Mouse (Mus musculus) gastrocnemius, postnatal 25 days (tissue): ENCODE data around the gene Gnas. TPM values are rescaled to one million over a fixed set of nuclear protein-coding genes. Genes with fewer than 3 reads are reported as not detected.

Source experiments
- DNase-seq: peaks from one replicate; pipeline ENCODE4 v3.0.0; 2022
- total RNA-seq, 2 experiments: library from RNA; stranded (reverse); gene quantifications; 1 replicate in 1 of 2; 2 replicates in 1 of 2; pipeline ENCODE4 v1.2.3; 2021

Gene Gnas
- total RNA-seq, 2 experiments from 2014 or later = 1,372 to 1,510 TPM

GRCm38 (mm10) chr2:174327295-174327981, 43.3 kb downstream of the Gnas start:
- DNase-seq = peak; percentile 64

- no peak for DNase-seq
These were observed 44.3 kb downstream of the Gnas start for GRCm38 (mm10) chr2:174328358-174328905.

GRCm38 (mm10) chr2:174328926-174329662, 45.0 kb downstream of the Gnas start:
- DNase-seq = peak; percentile 40

- peak; percentile 93 for DNase-seq
These were observed 45.8 kb downstream of the Gnas start for GRCm38 (mm10) chr2:174329663-174330615.

- DNase-seq = peak; percentile 83
These were observed 46.6 kb downstream of the Gnas start for GRCm38 (mm10) chr2:174330616-174331191.

GRCm38 (mm10) chr2:174331282-174332030, 47.3 kb downstream of the Gnas start:
- no peak for DNase-seq

- DNase-seq = no peak
These were observed 49.2 kb downstream of the Gnas start for GRCm38 (mm10) chr2:174333239-174333890.

- DNase-seq = no peak
These were observed 50.3 kb downstream of the Gnas start for GRCm38 (mm10) chr2:174334415-174334814.

GRCm38 (mm10) chr2:174337275-174337674, 53.2 kb downstream of the Gnas start:
- DNase-seq = no peak

- DNase-seq = no peak
These were observed 55.6 kb downstream of the Gnas start for GRCm38 (mm10) chr2:174339701-174340100.

GRCm38 (mm10) chr2:174340229-174340892, 56.2 kb downstream of the Gnas start:
- no peak for DNase-seq

GRCm38 (mm10) chr2:174340893-174341580, 56.9 kb downstream of the Gnas start:
- DNase-seq = no peak

- DNase-seq = no peak
These were observed 58.8 kb downstream of the Gnas start for GRCm38 (mm10) chr2:174342793-174343400.

GRCm38 (mm10) chr2:174343566-174343965, 59.4 kb downstream of the Gnas start:
- DNase-seq = no peak

- peak; percentile 83 for DNase-seq
These were observed 60.0 kb downstream of the Gnas start for GRCm38 (mm10) chr2:174344003-174344655.

- no peak for DNase-seq
These were observed 60.9 kb downstream of the Gnas start for GRCm38 (mm10) chr2:174344996-174345395.

- DNase-seq = no peak
These were observed 62.5 kb downstream of the Gnas start, which contains the start of gene Gm20721 for GRCm38 (mm10) chr2:174346612-174346998. Gene Gm20721 (minus strand): TSS chr2:174346712.
